Mouse (Mus musculus) layer of hippocampus, postnatal 14 days (tissue): ENCODE measurements around the gene Glrb. TPM values are rescaled to one million over a fixed set of nuclear protein-coding genes. Genes with fewer than 3 reads are reported as not detected.

Experiments
- DNase-seq, 2 experiments: peaks; one replicate each; pipeline ENCODE4 v3.0.0; 2021 to 2022; ENCODE audit warnings: low spot score in 2 of 2, mixed read lengths in 1 of 2
- long read RNA-seq, 2 experiments: library from polyadenylated mRNA; stranded (forward); transcript quantifications; one replicate each; pipeline ENCODE4 v2.0.0; 2021
- total RNA-seq, 2 experiments: library from RNA; stranded (reverse); gene quantifications; 2 replicates each; pipeline ENCODE4 v1.2.3; 2021

The Glrb gene
- 100 to 1,000 TPM; 131 to 133 TPM for total RNA-seq
- long read RNA-seq, experiment 1, transcript Glrb-201 (10 exons, 3,029 nt): major isoform, 153 of 213 reads
- long read RNA-seq, experiment 1, partial matches to known transcripts: 14 of 213 reads
- long read RNA-seq, experiment 1, other reads (novel, unspliced or antisense): 44 of 213 reads
- long read RNA-seq, experiment 2, transcript Glrb-201 (10 exons, 3,029 nt): major isoform, 132 of 187 reads
- long read RNA-seq, experiment 2, transcript Glrb-204 (10 exons, 2,979 nt): minor isoform, 5 of 187 reads
- long read RNA-seq, experiment 2, partial matches to known transcripts: 14 of 187 reads
- long read RNA-seq, experiment 2, other reads (novel, unspliced or antisense): 36 of 187 reads

- DNase-seq: peak; percentile 44 to 48
These were observed at the start of gene Glrb for GRCm38 (mm10) chr3:80913111-80913778. TSS of gene Glrb (minus strand) at chr3:80913660.

GRCm38 (mm10) chr3:80959965-80960364 is 46.5 kb upstream of the Glrb start:
- peak in 1 of 2 experiments; percentile 16 for DNase-seq

GRCm38 (mm10) chr3:80958591-80958990 is 45.1 kb upstream of the Glrb start:
- DNase-seq: peak; percentile 33 to 76

- peak in 1 of 2 experiments; percentile 70 for DNase-seq
These were observed 372 bp upstream of the Glrb start for GRCm38 (mm10) chr3:80913779-80914284.

- DNase-seq: no peak
These were observed 18.5 kb downstream of the Glrb start for GRCm38 (mm10) chr3:80894745-80895480.

- DNase-seq: no peak
These were observed 19.1 kb downstream of the Glrb start for GRCm38 (mm10) chr3:80894328-80894727.

- no peak for DNase-seq
These were observed 20.3 kb downstream of the Glrb start for GRCm38 (mm10) chr3:80893055-80893690.

- DNase-seq: peak in 1 of 2 experiments; percentile 45
These were observed 22.4 kb downstream of the Glrb start for GRCm38 (mm10) chr3:80891087-80891486.

- DNase-seq: no peak
These were observed 28.3 kb downstream of the Glrb start for GRCm38 (mm10) chr3:80885174-80885573.

GRCm38 (mm10) chr3:80883601-80884000 is 29.9 kb downstream of the Glrb start:
- DNase-seq: no peak

GRCm38 (mm10) chr3:80880660-80881293 is 32.7 kb downstream of the Glrb start:
- no peak for DNase-seq

GRCm38 (mm10) chr3:80878571-80878970 is 34.9 kb downstream of the Glrb start:
- DNase-seq: peak in 1 of 2 experiments; percentile 28

GRCm38 (mm10) chr3:80874690-80875353 is 38.6 kb downstream of the Glrb start:
- no peak for DNase-seq

GRCm38 (mm10) chr3:80874081-80874480 is 39.4 kb downstream of the Glrb start:
- no peak for DNase-seq

GRCm38 (mm10) chr3:80871472-80872171 is 41.8 kb downstream of the Glrb start:
- peak in 1 of 2 experiments; percentile 28 for DNase-seq

GRCm38 (mm10) chr3:80867328-80867727 is 46.1 kb downstream of the Glrb start:
- no peak for DNase-seq

- no peak for DNase-seq
These were observed 60.5 kb downstream of the Glrb start for GRCm38 (mm10) chr3:80852912-80853507.

- no peak for DNase-seq
These were observed 62.5 kb downstream of the Glrb start for GRCm38 (mm10) chr3:80850947-80851346.

GRCm38 (mm10) chr3:80845634-80846033 is 67.8 kb downstream of the Glrb start:
- DNase-seq: peak in 1 of 2 experiments; percentile 20
